Mouse (Mus musculus): ENCODE data around the gene Ms4a12.
"Not testable (repeated sequence)": the region's sequence is repeated elsewhere in the genome, so short reads cannot be mapped to it uniquely, and the experiment has no call there.

Ms4a12 gene

DNA sequence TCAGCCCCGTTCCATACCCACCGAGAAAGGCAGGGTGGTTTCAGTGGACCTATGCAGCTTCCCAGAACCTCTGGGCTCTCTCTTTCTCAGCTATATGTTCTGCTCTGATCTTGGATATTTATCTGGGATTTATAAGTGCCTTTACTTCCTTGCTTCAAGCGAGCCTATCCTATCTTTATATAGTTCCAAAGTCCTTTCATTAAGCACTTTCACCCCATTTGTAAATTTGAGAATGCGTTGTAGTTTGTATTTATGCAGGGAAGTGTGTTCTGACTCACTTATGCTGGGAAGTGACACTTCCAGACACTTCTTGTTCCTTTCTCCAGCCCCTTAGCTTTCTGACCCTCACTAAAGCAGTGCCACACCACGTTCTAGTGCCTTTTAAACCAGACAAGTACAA, at the start of gene Ms4a12:
Gene Ms4a12, minus strand, starts transcription at position 101 of the 400 bp plus-strand sequence.
- in situ Hi-C loops (cut with MboI; ENCODE audit: low sequenced_read_pairs): no loop called here

DNA sequence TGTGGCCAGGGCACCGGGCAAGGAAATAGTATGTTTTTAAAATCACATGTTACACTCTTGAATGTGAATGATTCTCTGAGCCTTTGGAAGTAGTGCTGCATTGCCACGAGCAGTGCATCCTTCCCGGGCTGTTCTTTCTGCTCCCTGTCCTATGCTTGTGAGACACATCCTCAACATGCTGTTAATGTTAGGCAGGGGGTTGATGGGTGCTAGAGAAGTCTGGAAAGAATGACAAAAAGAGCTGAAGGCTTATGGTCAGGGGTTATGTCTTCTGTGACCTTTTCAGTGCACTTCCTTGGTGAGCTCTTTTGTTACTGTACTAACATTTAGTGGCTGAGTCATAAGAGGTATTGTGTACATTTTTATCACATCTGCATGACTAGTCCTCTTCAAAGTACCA, 48.0 kb upstream of the Ms4a12 start:
- in situ Hi-C loops (cut with MboI; ENCODE audit: low sequenced_read_pairs): no loop called here

DNA sequence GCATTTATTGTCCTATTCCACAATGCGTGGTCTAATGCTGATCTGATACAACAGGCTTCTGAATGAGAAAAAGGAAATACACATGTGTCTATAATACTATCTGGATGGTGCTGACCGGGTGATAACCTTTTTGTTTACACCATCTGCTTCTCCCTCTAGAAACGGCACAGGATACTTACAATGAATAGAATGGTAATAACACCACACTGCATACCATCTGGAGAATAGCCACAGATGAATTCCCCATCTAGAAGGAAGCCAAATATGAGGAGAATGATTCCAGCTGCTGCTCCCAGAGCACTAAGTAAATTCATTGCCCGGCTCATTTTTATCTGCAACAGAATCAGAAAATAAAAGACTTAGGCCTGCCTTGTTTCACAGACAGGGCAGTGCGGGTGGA, 44.2 kb upstream of the Ms4a12 start:
- in situ Hi-C loops (cut with MboI; ENCODE audit: low sequenced_read_pairs): no loop called here

DNA sequence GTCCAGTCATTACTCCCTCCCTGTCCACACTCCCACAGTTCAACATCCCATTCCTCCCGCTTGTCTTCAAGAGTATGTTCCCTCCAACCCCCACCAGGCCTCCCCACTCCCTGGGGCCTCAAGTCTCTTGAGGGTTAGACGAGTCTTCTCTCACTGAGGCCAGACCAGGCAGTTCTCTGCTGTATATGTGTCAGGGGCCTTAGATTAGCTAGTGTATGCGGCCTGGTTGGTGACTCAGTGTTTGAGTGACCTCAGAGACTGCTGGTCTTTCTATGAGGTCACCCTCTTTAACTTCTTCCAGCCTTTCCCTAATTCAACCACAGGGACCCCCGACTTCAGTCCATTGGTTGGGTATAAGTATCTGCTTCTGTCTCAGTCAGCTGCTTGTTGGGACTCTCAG, 34.7 kb upstream of the Ms4a12 start:
- in situ Hi-C loops (cut with MboI; ENCODE audit: low sequenced_read_pairs): no loop called here

DNA sequence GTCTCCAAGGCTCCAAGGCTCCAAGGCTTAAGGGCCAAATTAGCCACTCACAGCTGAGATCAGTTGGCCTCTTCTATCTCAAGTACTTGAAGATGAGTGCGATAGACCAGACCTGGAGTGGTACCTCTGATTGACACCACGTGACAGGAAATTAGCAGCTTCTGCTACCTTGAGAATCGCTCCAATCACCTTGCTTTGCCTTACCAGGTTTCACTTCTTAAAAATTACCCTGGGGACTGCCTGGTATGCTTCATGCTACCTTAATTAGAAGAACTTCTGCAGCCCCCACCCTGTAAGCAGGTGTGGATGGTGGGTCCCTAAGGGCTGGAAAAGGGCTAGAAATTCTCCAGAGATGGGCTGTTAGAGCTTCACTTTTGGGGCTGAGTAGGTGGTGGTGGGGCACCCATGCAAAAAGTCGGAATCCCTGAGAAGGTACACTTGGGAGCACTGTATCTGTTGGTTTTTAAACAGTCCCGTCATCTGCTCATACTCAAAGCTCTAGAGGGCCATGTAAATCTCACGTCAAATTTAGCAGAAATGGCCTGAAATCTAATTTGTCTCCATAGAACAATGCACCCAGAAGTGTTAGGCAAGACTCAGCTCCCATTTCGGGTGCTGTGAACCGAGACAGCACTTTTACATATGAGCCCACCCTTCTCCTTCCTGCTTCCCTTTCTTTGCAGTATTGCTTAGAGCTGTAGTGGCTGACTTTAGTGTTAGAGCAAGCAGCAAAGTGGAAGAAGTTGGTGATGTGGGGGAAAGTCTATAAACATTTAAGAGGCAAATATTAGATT, 34.0 kb upstream of the Ms4a12 start, which contains the start of gene Ms4a1:
Gene Ms4a1, minus strand, starts transcription at position 190 of the 794 bp plus-strand sequence.
- in situ Hi-C loops (cut with MboI; ENCODE audit: low sequenced_read_pairs): no loop called here

DNA sequence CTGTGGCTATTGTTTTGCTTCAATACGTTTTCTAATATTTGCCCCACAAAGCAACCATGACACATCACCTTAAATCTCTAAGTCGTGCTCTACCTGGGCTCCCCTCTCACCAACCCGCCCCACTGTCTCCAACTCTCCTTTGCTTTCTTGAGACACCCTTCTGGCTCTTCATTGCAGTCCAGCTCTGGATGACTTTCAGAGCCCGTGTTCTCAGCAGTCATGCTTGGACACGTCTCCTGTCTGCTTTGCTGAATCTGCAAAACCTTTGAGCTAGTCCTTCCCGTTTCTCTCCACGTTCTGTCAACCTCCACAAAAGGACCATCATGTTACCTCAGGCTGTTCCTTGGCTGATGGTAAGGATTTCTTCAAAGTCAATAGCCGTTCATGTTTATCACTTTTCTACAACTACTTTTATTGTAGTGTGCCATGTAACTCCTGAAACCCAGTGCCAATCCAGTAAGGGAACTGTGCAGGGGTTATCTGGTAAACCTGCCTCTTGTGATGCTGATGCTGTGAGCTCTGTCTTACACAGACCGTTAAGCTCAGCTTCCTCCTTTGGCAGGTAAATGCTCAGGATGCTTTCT, 32.4 kb upstream of the Ms4a12 start:
- in situ Hi-C loops (cut with MboI; ENCODE audit: low sequenced_read_pairs): no loop called here

DNA sequence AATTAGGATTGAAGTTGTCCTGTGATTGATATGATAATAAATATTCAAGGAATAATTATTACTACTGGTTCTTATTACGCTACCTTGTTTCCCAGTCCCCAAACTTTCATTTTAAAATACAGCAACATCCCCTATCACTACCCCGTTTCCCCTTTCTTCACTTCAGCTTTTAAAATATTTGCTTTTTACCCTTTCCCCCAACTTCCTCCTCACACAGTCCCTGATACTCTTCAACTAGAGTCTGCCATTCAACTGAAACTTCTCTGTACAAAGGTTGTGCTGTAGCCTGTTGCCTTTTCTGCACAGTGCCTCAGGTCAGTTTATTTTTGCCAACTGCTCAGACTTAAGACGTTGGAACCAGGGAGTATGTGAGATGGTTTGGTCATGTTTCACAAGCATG, 31.3 kb upstream of the Ms4a12 start:
- in situ Hi-C loops (cut with MboI; ENCODE audit: low sequenced_read_pairs): no loop called here

DNA sequence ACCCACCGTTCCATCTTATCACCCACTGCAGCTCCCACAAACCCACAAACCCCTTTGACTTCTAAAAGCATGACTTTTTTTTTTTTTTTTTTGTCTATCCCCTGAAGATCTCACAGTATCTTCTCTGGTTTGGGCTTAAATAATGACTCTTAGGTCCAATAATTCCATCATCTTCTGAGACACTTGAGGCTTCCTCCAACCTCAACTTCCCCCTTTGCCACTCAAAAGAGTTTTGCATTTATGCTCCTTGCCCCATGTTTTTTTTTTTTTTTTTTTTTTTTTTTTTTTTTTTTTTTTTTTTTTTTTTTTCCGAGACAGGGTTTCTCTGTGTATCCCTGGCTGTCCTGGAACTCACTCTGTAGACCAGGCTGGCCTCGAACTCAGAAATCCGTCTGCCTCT, 30.7 kb upstream of the Ms4a12 start:
- in situ Hi-C loops (cut with MboI; ENCODE audit: low sequenced_read_pairs): not testable (repeated sequence)

DNA sequence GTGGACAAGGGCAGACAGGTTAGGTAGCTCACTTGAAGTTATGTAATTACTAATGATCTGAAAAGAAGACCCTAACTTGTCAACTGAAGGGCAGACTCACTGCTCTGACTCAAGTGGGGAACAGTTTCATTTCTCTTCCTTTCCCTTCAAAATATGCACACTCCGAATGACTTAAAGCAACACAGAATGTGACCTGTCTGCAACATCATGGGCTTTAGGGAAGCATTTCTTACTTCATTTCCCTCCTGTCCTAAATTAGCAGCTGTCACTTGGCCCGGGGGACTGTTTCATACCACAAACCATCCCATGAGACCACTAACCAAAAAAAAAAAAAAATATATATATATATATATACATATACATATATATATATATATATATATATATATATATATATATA, 29.3 kb upstream of the Ms4a12 start:
- in situ Hi-C loops (cut with MboI; ENCODE audit: low sequenced_read_pairs): no loop called here

DNA sequence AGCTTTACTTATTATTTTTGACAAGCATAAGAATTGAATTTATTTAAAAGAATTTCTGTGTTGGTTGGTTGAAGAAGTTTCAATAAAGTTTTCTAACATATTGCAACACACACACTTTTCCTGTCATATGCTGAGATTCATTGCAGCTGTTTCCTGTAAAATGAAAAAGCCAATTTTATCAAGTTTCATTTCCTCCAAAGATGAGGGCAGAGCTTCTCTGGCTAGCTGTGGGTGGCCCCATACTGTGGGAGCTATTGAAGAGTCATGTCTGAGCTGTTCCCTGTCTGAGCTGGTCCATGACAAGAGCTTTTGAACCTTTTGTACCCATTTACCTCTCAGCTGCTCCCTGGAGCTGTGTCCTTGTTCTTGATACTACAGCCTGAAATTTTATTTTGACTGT, 12.0 kb upstream of the Ms4a12 start:
- in situ Hi-C loops (cut with MboI; ENCODE audit: low sequenced_read_pairs): no loop called here

DNA sequence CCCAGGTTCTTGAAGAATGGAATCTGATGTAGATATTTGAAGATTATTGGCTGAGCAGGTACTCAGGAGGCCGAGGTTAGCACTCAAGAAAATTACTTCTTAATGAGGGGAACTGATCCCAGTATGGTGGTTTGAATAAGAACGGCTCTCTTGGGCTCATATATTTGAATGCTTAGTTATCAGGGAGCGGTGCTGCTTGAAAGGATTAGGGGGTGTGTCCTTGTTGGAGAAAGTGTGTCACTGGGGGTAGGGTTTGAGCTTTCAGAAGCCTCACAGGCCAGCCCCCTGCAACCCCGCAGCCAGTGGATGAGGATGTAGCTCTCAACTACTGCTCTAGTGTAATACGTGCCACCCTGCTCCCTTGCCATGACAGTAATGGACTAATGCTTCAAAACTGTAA, 10.3 kb upstream of the Ms4a12 start:
- in situ Hi-C loops (cut with MboI; ENCODE audit: low sequenced_read_pairs): no loop called here

DNA sequence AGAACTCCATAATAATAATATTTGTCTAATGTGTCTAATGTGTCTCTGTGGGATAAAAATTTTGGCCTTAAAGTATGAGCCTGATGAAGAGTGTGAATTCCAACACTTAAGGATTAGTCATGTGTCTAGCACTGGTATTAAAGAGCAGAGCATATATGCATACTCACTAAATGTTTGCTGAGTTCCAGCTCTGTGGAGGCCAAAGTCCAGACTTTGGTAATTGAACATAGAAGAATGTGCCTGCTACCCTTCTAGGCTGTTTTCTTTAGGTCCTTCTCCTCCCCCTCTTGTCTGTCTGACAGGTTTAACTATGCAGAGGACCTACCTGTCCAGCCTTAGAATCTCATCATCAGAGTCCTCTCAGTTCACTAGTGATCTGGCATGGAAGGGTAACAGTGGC, 3.6 kb upstream of the Ms4a12 start:
- in situ Hi-C loops (cut with MboI; ENCODE audit: low sequenced_read_pairs): no loop called here

DNA sequence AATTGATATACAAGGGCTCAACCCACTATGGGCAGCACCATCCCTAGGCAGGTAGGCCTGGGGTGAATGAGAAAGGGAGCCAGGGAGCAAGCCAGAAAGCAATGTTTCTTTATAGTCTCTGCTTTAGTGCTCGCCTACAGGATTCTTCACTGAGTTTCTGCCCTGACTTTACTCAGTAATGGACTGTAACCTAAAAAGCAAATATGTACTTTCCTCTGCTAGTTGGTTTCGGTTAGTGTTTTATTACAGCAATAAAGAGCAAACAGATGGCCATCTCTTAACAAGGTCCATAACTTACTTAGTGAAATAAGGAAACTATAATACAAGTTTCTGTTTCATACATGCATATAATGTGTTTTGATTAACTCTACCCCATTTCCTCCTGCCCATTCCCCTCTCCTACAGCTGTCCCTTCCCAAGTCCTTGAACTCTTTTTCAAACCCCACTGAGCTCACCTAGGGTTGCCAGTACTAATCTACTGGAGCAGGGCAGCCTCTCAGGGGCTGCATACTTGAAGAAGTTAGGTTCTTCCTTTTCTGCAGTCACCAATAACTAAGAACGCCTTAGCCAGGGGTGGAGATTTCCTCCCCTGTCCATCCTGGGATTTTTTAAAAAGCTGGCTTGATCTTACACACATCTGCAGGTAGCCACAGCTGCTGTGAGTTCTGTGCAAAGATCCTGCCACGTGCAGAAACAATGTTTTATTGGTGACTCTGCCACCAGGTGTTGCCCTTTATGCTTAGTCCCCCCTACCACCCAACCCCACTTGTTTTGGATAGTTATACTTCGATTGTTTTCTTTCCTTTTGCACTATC, 2.9 kb upstream of the Ms4a12 start:
- in situ Hi-C loops (cut with MboI; ENCODE audit: low sequenced_read_pairs): no loop called here

DNA sequence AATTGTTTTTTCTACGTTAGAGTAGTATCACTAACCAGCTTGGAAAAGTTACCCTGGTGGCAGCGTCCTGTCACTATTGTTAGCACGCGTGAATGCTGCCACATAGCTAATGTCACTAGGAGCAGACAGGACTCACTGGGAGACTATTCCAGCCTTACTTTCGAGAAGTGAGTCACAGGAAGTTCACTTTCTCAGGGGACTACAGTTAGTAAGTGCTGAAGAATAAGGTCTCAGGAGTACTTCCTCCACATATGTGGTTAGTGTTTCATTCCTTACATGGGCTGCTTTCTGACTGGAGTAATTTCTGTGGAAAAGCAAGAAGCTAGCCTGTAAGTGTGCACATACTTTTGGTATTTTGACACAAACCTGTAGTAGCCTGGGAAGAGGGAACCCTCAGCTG, 2.0 kb upstream of the Ms4a12 start:
- in situ Hi-C loops (cut with MboI; ENCODE audit: low sequenced_read_pairs): no loop called here

DNA sequence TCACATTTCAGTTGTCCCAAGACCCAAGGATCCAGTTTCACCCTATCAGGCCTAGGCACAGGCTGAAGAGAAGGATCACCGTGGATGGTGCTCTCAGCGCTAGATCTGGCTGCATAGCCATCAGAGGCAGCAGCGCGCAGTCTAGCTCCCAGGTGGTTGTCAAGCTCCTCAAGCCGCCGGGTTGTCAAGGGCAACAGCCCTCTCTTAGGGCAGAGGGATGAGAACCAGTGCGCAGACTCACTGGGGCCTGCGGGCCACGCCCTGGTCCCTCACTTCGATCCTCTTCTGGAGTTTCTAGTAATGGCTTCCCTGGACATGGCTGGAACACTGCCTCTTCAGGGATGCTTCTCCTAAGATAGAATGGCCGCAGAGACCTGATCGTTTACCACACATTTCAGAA, 35.7 kb downstream of the Ms4a12 start, which contains the start of gene Ms4a13:
Gene Ms4a13, minus strand, starts transcription at position 192 of the 400 bp plus-strand sequence.
- in situ Hi-C loops (cut with MboI; ENCODE audit: low sequenced_read_pairs): no loop called here

DNA sequence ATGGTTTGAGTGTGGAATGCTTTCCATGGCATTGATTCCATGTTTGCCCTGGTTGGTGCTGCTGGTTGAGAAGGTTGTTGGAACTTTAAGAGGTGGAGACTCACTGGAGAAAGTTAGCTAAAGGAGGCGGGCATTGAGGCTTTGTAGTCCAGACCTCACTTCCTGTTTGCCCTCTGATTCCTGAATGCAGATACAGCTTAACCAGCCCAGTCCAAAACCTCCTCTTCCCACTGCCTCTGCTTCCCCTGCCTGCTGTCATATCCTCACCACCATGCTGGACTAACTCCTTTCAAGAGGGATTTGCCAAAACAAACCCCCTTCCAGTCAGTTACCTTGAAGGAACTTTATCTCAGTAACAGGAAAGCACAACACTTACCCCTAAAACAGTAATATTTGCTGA, 39.7 kb downstream of the Ms4a12 start:
- in situ Hi-C loops (cut with MboI; ENCODE audit: low sequenced_read_pairs): no loop called here

DNA sequence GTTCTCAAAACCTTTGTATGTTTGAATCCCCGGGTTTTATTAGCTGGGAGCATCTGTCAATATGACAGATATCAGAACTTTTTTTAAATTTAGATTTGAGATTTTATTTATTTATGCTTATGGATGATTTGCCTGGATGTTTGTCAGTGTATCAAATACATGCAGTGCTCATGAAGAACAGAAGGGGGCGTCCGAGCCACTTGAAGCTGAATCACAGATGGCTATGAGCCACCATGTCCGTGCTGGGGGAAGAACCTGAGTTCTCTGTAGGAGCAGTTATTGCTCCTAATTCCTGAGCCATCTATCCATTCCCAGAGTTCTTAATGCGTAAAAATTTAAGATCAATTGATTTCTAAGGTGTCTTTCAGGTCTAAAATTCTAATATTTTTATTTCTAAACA, 48.1 kb downstream of the Ms4a12 start:
- in situ Hi-C loops (cut with MboI; ENCODE audit: low sequenced_read_pairs): loop anchor here (10.0 kb wide), 1 partner anchor 421 kb away; the partner anchor contains the start of gene Ms4a6d

DNA sequence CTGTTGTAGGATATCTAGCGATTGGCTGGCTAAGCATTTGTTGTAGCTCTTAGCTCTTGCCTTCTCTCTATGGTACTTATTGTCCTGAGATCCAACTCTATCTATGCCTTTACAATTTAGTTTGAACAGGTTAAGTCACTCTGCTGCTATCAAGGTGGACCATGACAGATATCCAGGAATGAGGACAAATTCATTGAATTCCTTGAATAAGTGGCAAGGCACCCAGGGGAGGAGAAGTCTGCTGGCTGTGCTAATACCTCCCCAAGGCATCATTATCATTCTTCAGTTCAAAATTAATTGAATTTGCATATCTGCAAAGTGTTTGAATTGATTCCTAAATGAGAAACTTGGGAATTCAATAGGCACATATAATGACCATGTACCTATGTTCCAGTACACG, 54.8 kb downstream of the Ms4a12 start:
- in situ Hi-C loops (cut with MboI; ENCODE audit: low sequenced_read_pairs): no loop called here

DNA sequence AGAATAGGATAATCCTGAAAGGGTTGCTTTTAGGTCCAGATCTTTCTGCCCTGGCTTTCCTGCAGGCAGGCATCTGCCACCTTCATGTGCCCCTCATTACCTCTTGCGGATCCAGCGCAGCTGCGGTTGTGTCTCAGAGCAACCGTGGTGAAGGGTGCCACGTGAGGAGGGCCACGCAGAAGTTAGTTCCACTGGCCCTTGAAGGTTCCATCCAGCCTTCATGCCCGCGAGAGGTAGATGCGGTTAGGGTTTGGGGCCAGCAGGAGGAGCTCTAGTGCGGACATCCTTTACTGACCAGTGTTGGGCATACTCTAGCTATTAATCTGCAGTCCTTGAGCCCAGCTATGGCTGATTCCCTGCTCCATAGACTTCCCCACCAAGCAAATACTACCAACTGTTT, 67.1 kb downstream of the Ms4a12 start, which contains the start of gene 1700025F22Rik:
Gene 1700025F22Rik, minus strand, starts transcription at position 149 of the 400 bp plus-strand sequence.
- in situ Hi-C loops (cut with MboI; ENCODE audit: low sequenced_read_pairs): no loop called here
